In the genomic region with DNA sequence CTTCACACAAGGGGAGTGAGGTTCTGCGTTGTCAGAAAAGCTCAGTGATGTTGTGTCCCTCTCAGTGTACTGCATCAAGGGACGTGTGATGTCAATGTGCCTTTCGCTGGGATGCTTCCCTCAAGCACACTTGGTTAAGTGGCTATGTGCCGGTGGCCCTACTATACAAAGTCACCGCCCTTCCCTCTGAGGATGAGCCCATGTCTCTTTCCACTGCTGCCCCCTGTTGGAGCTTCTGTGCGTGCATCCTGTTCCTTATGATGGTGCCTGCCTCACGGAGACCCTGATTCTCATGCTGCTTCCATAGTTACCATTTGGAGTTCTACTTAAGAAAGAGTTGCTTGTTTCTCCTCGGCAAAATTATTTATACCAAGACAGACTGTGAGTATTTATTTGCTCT, we compare ENCODE assay signal across 12 mouse cellular contexts.
DNase-seq lines count a peak whose midpoint lies in the region; ATAC-seq and TF ChIP-seq lines count a peak whose summit lies in the region.
"Had no signal": no experiment of that assay in that cellular context is flagged by ENCODE, and none has a peak within 500 bp of the region (broad histone marks: within the 10 kb centered on the region; RNA-seq: fewer than 3 reads in every experiment).

No protein-coding gene starts in this region.

- no peak overlapping the region for H3K27ac ChIP-seq in hindbrain, postnatal 0 days
- no peak overlapping the region for H3K27ac ChIP-seq in hindbrain, embryonic 14.5 days
- H3K27ac ChIP-seq in liver, postnatal 0 days (ENCODE audit: low read depth), result no peak overlapping the region
- H3K27ac ChIP-seq: hindbrain, embryonic 12.5 days; liver, embryonic 15.5 days had no signal

- 71% methylated on average over 8 of the region's 8 CpGs for WGBS in hindbrain, postnatal 0 days
- WGBS in hindbrain, embryonic 14.5 days, result 62% methylated on average over 8 of the region's 8 CpGs
- WGBS in liver, postnatal 0 days (ENCODE audit: insufficient replicate concordance), result 68% methylated on average over 8 of the region's 8 CpGs

- no peaks in the 10 kb centered on the region for H3K27me3 ChIP-seq in hindbrain, postnatal 0 days (ENCODE audit: insufficient read depth, low read length)
- H3K27me3 ChIP-seq in hindbrain, embryonic 14.5 days (ENCODE audit: control insufficient read depth, insufficient read depth, low read length), result no peaks in the 10 kb centered on the region
- peaks cover 7% of the 10 kb centered on the region for H3K27me3 ChIP-seq in E14TG2a.4 (ENCODE audit: insufficient read depth, low read length)
- no peaks in the 10 kb centered on the region for H3K27me3 ChIP-seq in liver, postnatal 0 days (ENCODE audit: insufficient read depth, low read length)
- H3K27me3 ChIP-seq: hindbrain, embryonic 12.5 days; liver, embryonic 15.5 days had no signal

- no peak overlapping the region for H3K4me3 ChIP-seq in hindbrain, postnatal 0 days (ENCODE audit: low read length)
- H3K4me3 ChIP-seq in hindbrain, embryonic 14.5 days (replicated peaks; ENCODE audit: low read length), result no peak overlapping the region
- H3K4me3 ChIP-seq in E14TG2a.4 (replicated peaks; ENCODE audit: low read length), result no peak overlapping the region
- H3K4me3 ChIP-seq in liver, postnatal 0 days (ENCODE audit: low read depth, low read length), result no peak overlapping the region
- H3K4me3 ChIP-seq: erythroblast, embryonic 14.5 days; hindbrain, embryonic 12.5 days; liver, embryonic 15.5 days had no signal

- peaks cover 8% of the 10 kb centered on the region for H3K4me1 ChIP-seq in hindbrain, postnatal 0 days (ENCODE audit: insufficient read depth, low read length)
- peaks cover 8% of the 10 kb centered on the region for H3K4me1 ChIP-seq in hindbrain, embryonic 14.5 days (replicated peaks; ENCODE audit: control insufficient read depth, insufficient read depth, low read length)
- 0 out of 2 replicates have a peak, but pooled peaks cover 3% of the 10 kb centered on the region for H3K4me1 ChIP-seq in E14TG2a.4 (replicated peaks; ENCODE audit: low read depth, low read length)
- peaks cover 4% of the 10 kb centered on the region for H3K4me1 ChIP-seq in liver, postnatal 0 days (ENCODE audit: insufficient read depth)
- H3K4me1 ChIP-seq: liver, embryonic 15.5 days had no signal

- peak; percentile 41 for TF ChIP-seq CTCF in hindbrain, postnatal 0 days (IDR thresholded peaks at IDR 0.05; ENCODE audit: low read depth)
- peak; percentile 28; the same call in 1 of the 2 replicates for TF ChIP-seq CTCF in E14TG2a.4 (conservative IDR thresholded peaks at IDR 0.05; ENCODE audit: low read length)
- peak; percentile 52 for TF ChIP-seq CTCF in liver, postnatal 0 days (IDR thresholded peaks at IDR 0.05; ENCODE audit: low read depth)

- no peak overlapping the region for H3K4me2 ChIP-seq in hindbrain, postnatal 0 days (ENCODE audit: low read depth, low read length)
- H3K4me2 ChIP-seq in hindbrain, embryonic 14.5 days (replicated peaks), result no peak overlapping the region
- H3K4me2 ChIP-seq in liver, postnatal 0 days (ENCODE audit: low read depth, low read length), result no peak overlapping the region
- H3K4me2 ChIP-seq: hindbrain, embryonic 12.5 days; liver, embryonic 15.5 days had no signal

- DNase-seq in hindbrain, postnatal 0 days (ENCODE audit: low spot score), result peak; percentile 21
- no peak for DNase-seq in hindbrain, embryonic 14.5 days (ENCODE audit: low spot score)
- DNase-seq in A20 (ENCODE audit: low read depth, low spot score), result peak; percentile 32
- DNase-seq in liver, postnatal 0 days, result no peak
- DNase-seq in yolk sac, embryonic 10.5 days (ENCODE audit: low spot score), result no peak
- no peak for DNase-seq in layer of hippocampus, adult 9-11 months
- DNase-seq: cerebellum, adult 11-12 months; retina, postnatal 1 day had no signal

- TF ChIP-seq EP300 in liver, postnatal 0 days (IDR thresholded peaks at IDR 0.05; ENCODE audit: low read depth), result no peak

- no peaks in the 10 kb centered on the region for H3K36me3 ChIP-seq in hindbrain, postnatal 0 days (ENCODE audit: insufficient read depth, low read length)
- H3K36me3 ChIP-seq in hindbrain, embryonic 14.5 days (replicated peaks; ENCODE audit: control insufficient read depth, insufficient read depth), result no peaks in the 10 kb centered on the region
- no peaks in the 10 kb centered on the region for H3K36me3 ChIP-seq in E14TG2a.4 (ENCODE audit: insufficient read depth, low read length)
- H3K36me3 ChIP-seq in liver, postnatal 0 days (replicated peaks; ENCODE audit: insufficient read depth, low read length), result no peaks in the 10 kb centered on the region
- H3K36me3 ChIP-seq: hindbrain, embryonic 12.5 days; liver, embryonic 15.5 days had no signal

- ATAC-seq in hindbrain, postnatal 0 days, result no peak
- no peak for ATAC-seq in hindbrain, embryonic 14.5 days (ENCODE audit: low FRiP score)
- ATAC-seq in liver, postnatal 0 days, result no peak

- H3K9me3 ChIP-seq in hindbrain, postnatal 0 days (ENCODE audit: low read length), result no peaks in the 10 kb centered on the region
- H3K9me3 ChIP-seq in hindbrain, embryonic 14.5 days (ENCODE audit: control insufficient read depth, low read length), result 0 out of 2 replicates have a peak, but pooled peaks cover 3% of the 10 kb centered on the region
- H3K9me3 ChIP-seq in E14TG2a.4 (ENCODE audit: low read length), result no peaks in the 10 kb centered on the region
- H3K9me3 ChIP-seq in liver, postnatal 0 days (ENCODE audit: low read length), result no peaks in the 10 kb centered on the region
- H3K9me3 ChIP-seq: liver, embryonic 15.5 days had no signal

- no peak overlapping the region for H3K9ac ChIP-seq in hindbrain, postnatal 0 days (replicated peaks; ENCODE audit: low read length)
- H3K9ac ChIP-seq in hindbrain, embryonic 14.5 days, result no peak overlapping the region
- no peak overlapping the region for H3K9ac ChIP-seq in liver, postnatal 0 days (replicated peaks)
- H3K9ac ChIP-seq: hindbrain, embryonic 12.5 days; liver, embryonic 15.5 days had no signal

Comparison
In these comparisons a context has a peak if more than half of its experiments do, and no peak if none do; other contexts are left out.
1. DNase-seq: peak in hindbrain, postnatal 0 days (single experiment) and A20 (single experiment); none in hindbrain, embryonic 14.5 days (single experiment), liver, postnatal 0 days (single experiment), yolk sac, embryonic 10.5 days (single experiment) and layer of hippocampus, adult 9-11 months (single experiment).
2. Peak in every context shown above with its lines, with median percentiles within 50 percentile points of each other: CTCF ChIP-seq.